Mouse (Mus musculus) splenic B cell, adult 2 months (primary cell): ENCODE measurements around the gene Cpd.

Source experiments
- DNase-seq: peaks from one replicate; pipeline ENCODE4 v3.0.0-alpha.2; 2011; ENCODE audit warnings: low read depth, low spot score
- H3K27me3 ChIP-seq: 2 replicates; pipeline ENCODE4 v1.6.1; 2012; ENCODE audit warnings: mild to moderate bottlenecking, low read length, moderate library complexity, mixed read lengths; ENCODE audit not compliant: control insufficient read depth, poor library complexity, insufficient read depth, severe bottlenecking
- H3K36me3 ChIP-seq: 2 replicates; pipeline ENCODE4 v1.6.1; 2012; ENCODE audit warnings: mild to moderate bottlenecking, low read length, moderate library complexity, mixed read lengths; ENCODE audit not compliant: control insufficient read depth, poor library complexity, insufficient read depth, severe bottlenecking

The Cpd gene

DNA sequence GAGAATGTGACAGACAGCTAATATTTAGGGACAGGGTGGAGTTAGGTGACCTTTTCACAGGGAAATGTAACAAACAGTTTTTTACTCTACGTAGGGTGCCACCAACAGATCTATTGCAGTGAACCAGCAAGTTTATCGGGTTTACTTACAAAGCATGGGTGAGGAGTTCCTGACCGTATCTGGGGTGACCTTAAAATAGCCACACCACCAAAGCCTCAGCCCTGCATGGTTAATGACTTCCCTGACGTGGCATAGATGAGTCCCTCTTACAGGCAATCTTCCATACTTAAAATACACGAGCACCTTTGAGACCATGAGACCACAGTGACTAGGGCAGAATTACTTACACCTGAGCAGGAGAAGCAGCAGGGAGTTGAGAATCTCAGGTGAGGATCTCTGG, 12.0 kb upstream of the Cpd start:
- no peaks in the 10 kb centered on the region for H3K36me3 ChIP-seq
- no peak for DNase-seq
- no peaks in the 10 kb centered on the region for H3K27me3 ChIP-seq

GRCm38 (mm10) chr11:76857111-76857510, 10.3 kb upstream of the Cpd start:
- no peaks in the 10 kb centered on the region for H3K36me3 ChIP-seq
- no peak for DNase-seq
- H3K27me3 ChIP-seq, result no peaks in the 10 kb centered on the region

DNA sequence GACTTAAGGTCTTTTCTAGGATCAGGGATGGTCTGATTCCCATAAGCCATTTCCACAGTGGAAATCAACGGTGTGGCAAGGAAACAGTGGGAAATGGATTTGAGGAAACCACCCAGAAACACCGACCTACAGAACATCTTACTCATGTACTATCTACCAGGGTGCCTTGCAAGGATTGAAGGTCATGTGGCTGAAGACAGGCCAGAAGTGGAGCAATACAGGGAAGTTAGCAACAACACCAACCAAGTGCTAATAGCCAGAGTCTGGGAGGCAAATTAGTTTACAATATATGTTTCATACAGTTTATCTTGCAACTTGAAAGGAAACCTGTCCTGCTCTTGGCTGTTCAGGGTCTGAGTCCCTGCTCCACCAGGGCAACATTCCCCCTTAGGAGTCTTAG, 9.8 kb upstream of the Cpd start:
- Histone ChIP-seq H3K27me3 (no peaks in the 10 kb centered on the region), H3K36me3 (no peaks in the 10 kb centered on the region)
- DNase-seq, result no peak

- Histone ChIP-seq H3K36me3 (no peaks in the 10 kb centered on the region), H3K27me3 (no peaks in the 10 kb centered on the region)
- DNase-seq, result no peak
Observed at GRCm38 (mm10) chr11:76854475-76855341, 7.9 kb upstream of the Cpd start.

GRCm38 (mm10) chr11:76851512-76851911, 4.7 kb upstream of the Cpd start:
- Histone ChIP-seq H3K27me3 (no peaks in the 10 kb centered on the region; the same call in 1 of the 2 replicates), H3K36me3 (no peaks in the 10 kb centered on the region)
- peak; percentile 28 for DNase-seq

- no peaks in the 10 kb centered on the region; the same call in 1 of the 2 replicates for H3K27me3 ChIP-seq
- H3K36me3 ChIP-seq, result no peaks in the 10 kb centered on the region
- DNase-seq, result no peak
Observed at GRCm38 (mm10) chr11:76849596-76849995, 2.8 kb upstream of the Cpd start.

DNA sequence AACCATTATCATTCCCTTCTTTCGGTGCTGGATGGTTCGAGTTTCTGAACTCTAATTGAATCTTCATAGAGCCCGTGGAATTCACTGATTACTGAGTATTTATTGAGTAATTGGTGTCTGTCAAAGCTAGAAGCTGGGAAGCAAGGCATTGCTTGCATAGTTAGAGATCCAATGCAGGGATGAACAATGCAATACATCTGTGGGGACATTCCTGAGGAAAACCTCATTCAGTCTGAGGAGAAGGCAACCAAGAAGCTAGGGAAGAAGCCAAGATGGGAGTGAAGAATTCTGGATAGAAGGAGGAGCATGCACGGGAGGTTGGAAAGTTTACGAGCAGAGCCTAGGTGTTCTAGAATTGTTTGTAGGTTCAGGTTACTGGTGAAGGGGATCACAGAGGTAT, 1.3 kb upstream of the Cpd start:
- DNase-seq, result no peak
- Histone ChIP-seq H3K27me3 (no peaks in the 10 kb centered on the region; the same call in 1 of the 2 replicates), H3K36me3 (no peaks in the 10 kb centered on the region)

GRCm38 (mm10) chr11:76847354-76847753, 536 bp upstream of the Cpd start:
- no peaks in the 10 kb centered on the region for H3K36me3 ChIP-seq
- DNase-seq, result no peak
- H3K27me3 ChIP-seq, result no peaks in the 10 kb centered on the region; the same call in 1 of the 2 replicates

GRCm38 (mm10) chr11:76846011-76846877, 574 bp downstream of the Cpd start:
- peak; percentile 61 for DNase-seq
- H3K27me3 ChIP-seq, result no peaks in the 10 kb centered on the region; the same call in 1 of the 2 replicates
- no peaks in the 10 kb centered on the region for H3K36me3 ChIP-seq

DNA sequence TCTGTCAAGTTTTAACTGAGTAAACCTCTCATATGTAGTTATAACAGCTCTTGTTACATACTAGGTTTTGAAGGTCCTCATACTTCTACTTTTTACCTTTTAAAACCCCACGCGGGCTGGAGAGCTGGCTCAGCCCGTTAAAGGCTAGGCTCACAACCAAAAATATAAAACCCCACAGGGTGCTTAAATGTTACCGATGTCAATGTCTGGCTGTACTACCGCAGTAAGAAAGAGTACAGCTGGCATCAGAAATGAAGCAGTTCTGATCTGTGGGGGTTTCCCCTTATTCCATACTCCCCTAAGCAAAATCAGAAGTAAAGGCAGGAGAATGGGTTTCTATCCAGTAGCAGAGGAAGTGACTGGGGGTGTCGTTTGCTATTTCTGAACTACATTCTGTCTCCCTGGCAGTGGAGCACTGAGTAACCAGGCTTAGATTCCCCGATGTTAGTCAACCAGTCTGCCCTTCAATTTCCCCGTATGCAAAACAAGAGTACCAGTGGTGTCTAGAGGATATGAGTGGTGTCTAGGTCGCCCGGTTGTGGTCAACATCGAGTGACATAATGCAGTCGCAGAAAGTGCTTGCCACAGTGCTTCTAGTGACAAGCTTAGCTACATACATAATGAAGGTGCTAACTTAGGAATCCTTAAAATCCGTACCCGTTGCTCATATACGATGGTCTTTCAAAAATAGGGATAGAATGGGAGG, 1.4 kb downstream of the Cpd start:
- H3K36me3 ChIP-seq, result no peaks in the 10 kb centered on the region
- DNase-seq, result peak; percentile 81
- no peaks in the 10 kb centered on the region; the same call in 1 of the 2 replicates for H3K27me3 ChIP-seq

- DNase-seq, result no peak
- H3K36me3 ChIP-seq, result no peaks in the 10 kb centered on the region
- no peaks in the 10 kb centered on the region for H3K27me3 ChIP-seq
Observed at GRCm38 (mm10) chr11:76838573-76838972, 8.2 kb downstream of the Cpd start.

DNA sequence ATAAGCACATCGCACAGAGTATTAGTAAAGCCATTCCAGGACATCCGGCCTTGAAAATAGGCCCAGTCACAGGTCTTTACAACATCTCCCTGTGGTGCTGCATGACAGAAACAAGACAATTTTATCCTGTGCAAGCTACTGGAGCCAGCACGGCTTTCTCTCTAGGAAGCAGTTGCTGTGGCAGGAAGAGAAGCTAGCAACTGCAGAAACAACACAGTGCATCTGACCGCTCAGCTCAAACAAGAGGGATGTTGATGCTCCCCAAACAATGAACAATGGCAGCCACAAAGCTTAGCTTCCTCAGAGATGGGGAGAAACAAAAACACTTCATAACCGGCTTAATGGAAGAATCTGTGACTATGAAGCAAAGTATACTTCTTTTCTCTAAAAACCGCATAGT, 10.5 kb downstream of the Cpd start:
- Histone ChIP-seq H3K36me3 (no peaks in the 10 kb centered on the region), H3K27me3 (no peaks in the 10 kb centered on the region)
- DNase-seq, result no peak

- DNase-seq, result no peak
- H3K27me3 ChIP-seq, result no peaks in the 10 kb centered on the region
- H3K36me3 ChIP-seq, result no peaks in the 10 kb centered on the region
Observed at GRCm38 (mm10) chr11:76835868-76836267, 10.9 kb downstream of the Cpd start.

- H3K36me3 ChIP-seq, result no peaks in the 10 kb centered on the region
- no peaks in the 10 kb centered on the region for H3K27me3 ChIP-seq
- DNase-seq, result no peak
Observed at GRCm38 (mm10) chr11:76834665-76835064, 12.2 kb downstream of the Cpd start.
